Mouse (Mus musculus): ENCODE measurements around the gene Gpx1.

Gene Gpx1

DNA sequence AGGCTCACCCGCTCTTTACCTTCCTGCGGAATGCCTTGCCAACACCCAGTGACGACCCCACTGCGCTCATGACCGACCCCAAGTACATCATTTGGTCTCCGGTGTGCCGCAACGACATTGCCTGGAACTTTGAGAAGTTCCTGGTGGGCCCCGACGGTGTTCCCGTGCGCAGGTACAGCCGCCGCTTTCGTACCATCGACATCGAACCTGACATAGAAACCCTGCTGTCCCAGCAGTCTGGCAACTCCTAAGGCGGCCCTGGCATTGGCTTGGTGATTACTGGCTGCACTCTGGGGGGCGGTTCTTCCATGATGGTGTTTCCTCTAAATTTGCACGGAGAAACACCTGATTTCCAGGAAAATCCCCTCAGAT, 1.2 kb downstream of the Gpx1 start:
- DNase-seq (ENCODE audit: low read depth, low spot score), result no peak

GRCm38 (mm10) chr9:108340258-108341138, 1.8 kb downstream of the Gpx1 start:
- peak; percentile 90 for DNase-seq (ENCODE audit: low read depth, low spot score)

DNA sequence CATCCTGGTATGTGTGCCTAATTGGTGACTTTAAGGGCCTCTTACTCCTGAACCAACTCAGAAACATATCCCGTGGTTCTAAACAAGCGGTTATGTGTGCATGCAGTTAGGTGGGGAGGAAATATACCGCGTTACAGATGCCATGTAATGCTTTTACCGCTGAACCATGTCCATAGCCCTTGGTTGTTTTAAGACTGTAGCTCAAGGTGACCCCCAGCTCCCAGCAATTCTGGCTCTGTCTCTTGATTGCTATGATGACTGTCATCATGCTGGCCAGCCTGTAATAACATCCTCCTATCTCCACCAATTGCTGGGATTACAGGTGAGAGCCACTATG, 2.4 kb downstream of the Gpx1 start:
- DNase-seq (ENCODE audit: low read depth, low spot score), result no peak

DNA sequence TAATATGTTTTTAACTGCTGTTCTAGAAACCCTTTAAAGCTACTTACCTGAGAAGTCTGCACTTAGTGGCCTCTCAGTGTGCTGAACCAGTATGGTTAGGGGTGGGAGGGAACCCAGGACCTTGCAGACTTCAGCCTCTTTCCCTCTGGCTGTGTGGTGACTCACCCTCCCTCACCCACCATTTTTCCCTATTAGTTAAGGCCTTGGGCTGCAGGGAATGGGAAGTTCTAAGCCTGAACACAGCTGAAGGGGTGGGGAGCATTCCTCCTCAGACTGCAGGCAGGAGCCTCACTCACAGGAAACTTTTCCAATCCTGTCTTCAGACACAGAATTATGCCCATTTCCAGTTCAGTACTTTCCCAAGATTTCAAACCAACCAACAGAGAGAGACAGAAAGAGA, 3.1 kb downstream of the Gpx1 start:
- peak; percentile 43 for DNase-seq (ENCODE audit: low read depth, low spot score)

DNA sequence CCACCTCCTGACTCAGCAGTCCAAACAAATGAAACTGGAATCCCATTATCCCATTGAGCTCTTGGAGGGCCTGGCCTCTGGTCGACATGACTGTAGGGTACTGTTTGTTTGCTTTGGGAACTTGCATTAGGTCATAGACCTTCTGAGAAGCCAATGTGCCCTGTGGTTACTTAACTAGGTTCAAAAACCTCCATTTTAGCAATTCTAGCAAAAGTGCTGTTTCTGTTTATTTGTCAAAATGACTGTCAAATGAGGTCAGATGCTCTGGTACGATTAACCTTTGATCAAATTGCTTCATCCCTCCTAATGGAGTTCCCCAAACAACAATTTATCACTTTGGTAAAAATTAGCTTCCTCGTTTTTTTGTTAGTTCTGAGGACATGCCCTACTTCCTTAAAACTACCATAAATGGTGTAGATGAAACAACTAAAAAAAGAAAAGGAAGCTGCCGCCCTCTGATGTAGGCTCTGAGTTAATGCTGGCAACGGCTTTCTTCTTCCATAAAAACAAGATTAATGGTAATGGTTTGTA, 3.7 kb downstream of the Gpx1 start:
- no peak for DNase-seq (ENCODE audit: low read depth, low spot score)

GRCm38 (mm10) chr9:108343331-108343730, 4.6 kb downstream of the Gpx1 start:
- no peak for DNase-seq (ENCODE audit: low read depth, low spot score)

GRCm38 (mm10) chr9:108343835-108344234, 5.1 kb downstream of the Gpx1 start:
- no peak for DNase-seq (ENCODE audit: low read depth, low spot score)

- no peak for DNase-seq (ENCODE audit: low read depth, low spot score)
These were observed 5.8 kb downstream of the Gpx1 start for GRCm38 (mm10) chr9:108344471-108344870.

DNA sequence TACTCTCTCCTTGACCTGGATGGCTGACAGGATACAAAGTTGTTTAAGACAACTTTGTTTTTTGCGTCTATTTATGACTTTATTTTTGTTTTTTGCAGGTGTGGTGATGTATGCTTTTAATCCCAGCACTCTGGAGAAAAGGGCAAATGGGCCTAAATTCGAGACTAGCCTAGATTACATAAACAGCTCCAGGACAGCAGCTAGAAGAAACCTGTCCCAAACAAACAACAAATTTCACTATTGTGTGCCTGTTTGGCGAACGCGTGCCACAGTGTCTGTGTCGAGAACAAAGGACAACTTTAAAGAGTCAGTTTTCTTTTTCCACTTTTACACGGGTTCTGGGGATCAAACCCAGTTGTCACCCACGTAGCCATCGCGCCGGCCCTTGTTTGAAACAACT, 8.3 kb downstream of the Gpx1 start:
- no peak for DNase-seq (ENCODE audit: low read depth, low spot score)

DNA sequence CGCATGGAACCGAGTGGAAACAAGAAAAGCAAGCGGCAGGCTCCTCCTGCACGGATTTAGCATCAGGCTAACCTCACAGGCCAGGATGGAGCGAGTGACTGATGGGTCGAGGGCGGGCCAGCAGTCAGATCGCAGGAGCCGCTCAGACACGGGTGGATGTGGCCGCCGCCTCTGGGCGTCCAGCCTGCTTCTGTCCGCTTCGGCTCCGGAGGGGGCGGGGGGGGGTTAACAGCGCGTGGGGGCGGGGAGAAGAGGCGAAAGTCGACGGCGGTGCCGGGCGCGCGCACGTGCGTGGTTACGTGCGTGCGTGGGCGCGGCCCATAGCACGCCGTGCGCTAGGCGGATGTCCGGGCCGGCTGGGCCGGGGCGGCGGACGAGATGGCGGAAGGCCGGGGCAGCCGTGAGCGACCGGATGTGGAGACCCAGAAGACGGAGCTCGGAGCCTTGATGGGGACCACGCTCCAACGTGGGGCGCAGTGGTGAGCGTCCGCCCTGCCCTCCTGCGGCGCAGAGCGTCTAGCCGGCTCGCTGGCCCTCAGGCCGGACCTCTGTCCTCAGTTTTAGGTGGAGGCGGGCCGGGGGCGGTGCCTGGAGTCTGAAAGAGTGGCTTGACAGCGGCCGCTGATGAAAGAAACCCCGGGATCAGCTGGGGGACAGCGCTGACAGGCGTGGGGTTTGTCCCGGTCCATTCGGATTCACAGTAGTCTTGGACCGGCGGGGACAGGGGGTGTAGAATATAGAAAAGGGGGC, 9.0 kb downstream of the Gpx1 start, which contains the start of gene Usp4:
Usp4 (plus strand) TSS at position 314 of the 750 bp plus-strand sequence.
- DNase-seq (ENCODE audit: low read depth, low spot score), result peak; percentile 80

- DNase-seq (ENCODE audit: low read depth, low spot score), result no peak
These were observed 9.6 kb downstream of the Gpx1 start for GRCm38 (mm10) chr9:108348290-108348680.

DNA sequence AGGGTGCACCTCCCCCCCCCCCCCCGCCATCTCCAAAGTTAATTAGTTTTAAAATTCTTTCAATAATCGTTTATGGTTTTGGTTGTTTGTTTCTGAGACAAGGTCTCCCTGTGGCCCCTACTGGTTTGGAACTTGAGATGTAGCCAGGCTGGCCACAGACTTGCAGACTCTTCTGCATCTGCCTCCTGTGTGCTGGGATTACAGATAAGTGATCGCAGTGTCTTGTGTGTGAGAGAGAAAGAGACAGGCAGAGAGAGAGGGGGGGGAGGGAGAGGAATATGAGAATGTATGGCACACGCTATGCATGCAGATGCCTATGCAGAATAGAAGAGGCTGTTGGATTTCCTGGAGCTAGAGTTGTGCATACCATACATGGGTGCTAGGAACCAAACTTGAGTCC, 11.0 kb downstream of the Gpx1 start:
- DNase-seq (ENCODE audit: low read depth, low spot score), result no peak

DNA sequence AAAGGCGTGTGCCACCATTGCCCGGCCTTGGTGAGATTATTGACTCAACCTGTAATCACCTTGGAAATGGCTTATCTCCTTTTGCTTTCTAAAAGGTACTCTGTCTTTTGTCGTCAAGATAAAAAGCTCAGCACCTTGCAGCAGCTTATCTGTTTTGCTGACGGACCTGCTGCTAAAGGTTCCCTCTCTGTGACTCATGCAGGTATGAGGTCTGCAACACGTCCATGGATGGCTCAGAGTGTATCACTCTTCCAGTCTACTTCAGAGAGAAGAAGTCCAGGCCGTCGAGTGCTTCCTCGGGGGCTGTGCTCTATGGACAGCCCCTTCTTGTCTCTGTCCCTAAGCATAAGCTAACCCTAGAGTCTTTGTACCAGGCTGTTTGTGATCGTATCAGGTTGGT, 39.5 kb downstream of the Gpx1 start:
- no peak for DNase-seq (ENCODE audit: low read depth, low spot score)

- no peak for DNase-seq (ENCODE audit: low read depth, low spot score)
These were observed 40.0 kb downstream of the Gpx1 start for GRCm38 (mm10) chr9:108378736-108379135.

DNA sequence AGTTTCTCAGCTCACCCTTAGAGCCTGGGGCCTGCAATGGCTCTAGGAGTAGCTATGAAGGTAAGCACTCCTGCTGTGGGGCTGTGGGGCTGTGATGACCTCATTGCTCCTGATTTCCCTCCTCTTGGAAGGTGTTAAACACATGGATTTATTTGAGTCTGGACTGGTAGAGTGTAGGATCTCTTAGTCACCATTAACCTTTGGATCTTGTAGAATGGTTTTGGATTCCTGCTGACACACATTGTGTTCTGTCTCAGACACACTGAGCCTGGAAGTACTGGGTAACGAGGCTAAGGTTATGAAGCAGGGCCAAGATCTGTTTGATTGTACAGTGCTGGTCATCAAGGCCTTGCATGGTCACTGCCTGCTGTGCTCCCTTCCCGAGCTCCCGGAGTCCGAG, 40.6 kb downstream of the Gpx1 start:
- no peak for DNase-seq (ENCODE audit: low read depth, low spot score)

GRCm38 (mm10) chr9:108381382-108381781, 42.7 kb downstream of the Gpx1 start:
- no peak for DNase-seq (ENCODE audit: low read depth, low spot score)

GRCm38 (mm10) chr9:108385006-108385405, 46.3 kb downstream of the Gpx1 start:
- DNase-seq (ENCODE audit: low read depth, low spot score), result no peak

GRCm38 (mm10) chr9:108386816-108387215, 48.1 kb downstream of the Gpx1 start:
- DNase-seq (ENCODE audit: low read depth, low spot score), result no peak

DNA sequence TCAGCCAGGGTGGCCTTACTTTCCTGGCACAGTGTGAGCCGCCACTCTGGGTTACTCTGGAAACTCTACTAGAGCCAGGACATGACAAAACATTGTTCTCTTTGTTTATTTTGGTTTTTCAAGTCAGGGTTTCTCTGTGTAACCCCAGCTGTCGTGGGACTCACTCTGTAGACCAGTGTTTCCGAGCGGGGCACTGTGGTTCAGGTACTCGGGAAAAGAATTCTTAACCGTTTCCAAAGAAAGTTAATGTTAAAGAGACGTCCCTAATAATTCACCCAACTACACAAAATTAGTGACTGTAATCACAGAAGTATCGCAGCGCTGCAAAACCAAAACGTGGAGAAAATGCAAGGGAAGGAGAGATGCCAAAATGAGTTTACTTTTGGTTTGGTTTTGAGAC, 49.9 kb downstream of the Gpx1 start:
- no peak for DNase-seq (ENCODE audit: low read depth, low spot score)

DNA sequence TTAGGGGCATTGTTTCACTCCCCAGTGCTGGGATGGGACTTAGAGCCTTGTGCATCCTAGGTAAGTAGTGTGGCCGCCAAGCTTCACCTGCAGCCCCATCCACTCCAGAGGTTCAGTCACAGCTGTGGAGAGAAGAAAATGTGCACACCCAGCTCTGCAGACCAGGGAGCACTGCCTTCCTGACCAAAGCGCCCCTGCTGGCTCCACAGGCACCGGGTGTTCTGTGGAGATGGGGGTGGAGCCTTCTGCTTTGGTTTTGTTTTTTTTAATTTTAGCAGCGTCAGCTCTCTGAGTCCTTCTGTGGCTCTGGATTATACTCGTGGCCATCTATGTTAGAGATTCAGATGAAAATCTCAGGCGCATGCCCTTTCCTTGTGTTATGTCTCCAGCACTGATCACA, 50.5 kb downstream of the Gpx1 start:
- no peak for DNase-seq (ENCODE audit: low read depth, low spot score)

Measured in c-Kit-negative CD71-positive TER-119-positive erythroid progenitor cells, embryonic 14.5 days (primary cell).